Mouse (Mus musculus) CD8-positive naive resting alpha-beta T cell, adult 2 months (primary cell): ENCODE results near the gene Pigf.
"Not testable (repeated sequence)": the region's sequence is repeated elsewhere in the genome, so short reads cannot be mapped to it uniquely, and the experiment has no call there.

Source experiments
- DNase-seq, 2 experiments: peaks; one replicate each; pipeline ENCODE4 v3.0.0; 2022; ENCODE audit warnings: low read depth in 2 of 2, low spot score in 2 of 2

The Pigf gene

GRCm38 (mm10) chr17:87025269-87025949 lies at the start of gene Pigf, which contains the start of gene Cript:
Gene Pigf, minus strand, starts transcription at chr17:87025406.
Gene Cript, plus strand, starts transcription at chr17:87025550.
- peak; percentile 98 for DNase-seq

DNA sequence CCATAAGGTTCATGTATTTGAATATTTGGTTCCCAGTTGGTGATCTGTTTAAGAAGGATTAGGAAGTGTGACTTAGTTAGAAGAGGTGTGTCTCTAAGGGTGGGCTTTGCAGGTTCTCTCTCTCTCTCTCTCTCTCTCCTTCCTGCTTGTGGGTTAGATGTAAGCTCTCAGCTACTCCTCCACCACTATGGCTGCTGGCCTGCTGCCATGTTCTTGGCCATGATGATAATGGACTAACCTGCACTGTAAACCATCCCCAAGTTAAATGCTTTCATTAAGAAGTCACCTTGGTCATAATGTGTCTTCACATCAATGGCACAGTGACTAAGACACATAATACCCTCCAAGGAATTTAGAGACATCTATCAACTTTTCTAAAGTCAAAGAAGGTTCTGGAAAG lies 48.3 kb upstream of the Pigf start:
- no peak for DNase-seq

GRCm38 (mm10) chr17:87072766-87073440 lies 47.7 kb upstream of the Pigf start:
- no peak for DNase-seq

GRCm38 (mm10) chr17:87072183-87072582 lies 47.0 kb upstream of the Pigf start:
- not testable (repeated sequence) for DNase-seq

DNA sequence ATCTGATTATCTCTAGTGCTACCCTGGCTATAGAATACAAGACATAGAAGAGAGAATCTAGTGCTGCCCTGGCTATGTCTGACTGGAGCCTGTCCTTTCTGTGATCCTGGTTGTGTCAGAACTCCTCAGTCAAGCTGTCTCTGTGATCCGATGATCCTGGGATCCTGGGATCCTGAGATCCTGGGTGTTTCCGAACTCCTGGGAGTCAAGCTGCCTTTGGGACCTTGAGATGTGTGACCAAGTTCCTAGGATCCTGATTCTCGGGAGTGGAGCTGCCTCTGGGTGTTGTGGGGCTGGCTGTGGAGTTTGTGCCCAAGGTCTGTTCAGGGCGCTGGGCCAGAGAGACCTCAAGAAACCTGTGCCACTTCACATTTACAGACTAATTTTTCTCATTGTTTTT lies 43.8 kb upstream of the Pigf start:
- DNase-seq = no peak

GRCm38 (mm10) chr17:87063969-87064368 lies 38.8 kb upstream of the Pigf start:
- DNase-seq = no peak

DNA sequence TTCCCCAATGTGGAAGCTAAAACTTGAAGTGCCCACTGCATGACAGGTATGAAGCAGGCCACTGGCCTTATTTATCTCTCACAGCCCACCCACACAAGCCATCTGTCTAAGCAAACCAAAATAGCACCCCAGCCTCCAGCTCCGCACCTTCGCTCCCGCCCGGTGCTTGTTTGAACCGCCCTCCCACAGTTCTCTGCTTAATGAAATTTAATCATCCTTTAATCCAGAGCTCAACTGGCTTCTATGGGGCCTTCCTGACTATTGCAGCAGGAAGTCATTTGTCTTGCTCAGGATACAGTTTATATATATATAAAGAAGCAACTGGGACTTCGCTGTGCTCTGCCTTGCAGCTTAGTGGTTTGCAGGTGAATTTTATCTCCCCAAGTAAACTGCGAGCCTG lies 38.3 kb upstream of the Pigf start:
- no peak for DNase-seq

- DNase-seq = no peak
These were observed 37.4 kb upstream of the Pigf start for GRCm38 (mm10) chr17:87062639-87063038.

- DNase-seq = no peak
These were observed 32.5 kb upstream of the Pigf start for GRCm38 (mm10) chr17:87057486-87058266.

GRCm38 (mm10) chr17:87056761-87057160 lies 31.6 kb upstream of the Pigf start:
- DNase-seq = no peak

DNA sequence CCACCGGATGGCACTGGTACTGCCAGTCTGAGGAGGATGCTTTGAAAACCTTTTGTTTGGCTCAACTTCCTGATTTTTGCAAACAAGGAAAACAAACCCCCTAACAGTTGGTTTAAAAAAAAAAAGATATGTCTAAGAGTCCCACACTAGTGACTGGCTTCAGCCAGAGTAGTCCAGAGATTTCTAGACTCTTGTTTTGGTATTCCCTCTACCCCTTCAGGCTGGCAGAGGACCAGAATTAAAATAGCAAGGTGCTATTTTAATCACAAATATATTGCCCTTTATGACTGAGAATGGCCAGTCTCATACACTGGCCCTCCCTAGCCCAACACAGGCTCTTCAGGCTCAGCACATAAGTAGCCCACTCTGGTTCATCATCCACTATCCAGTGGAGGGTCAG lies 30.5 kb upstream of the Pigf start:
- DNase-seq = no peak

DNA sequence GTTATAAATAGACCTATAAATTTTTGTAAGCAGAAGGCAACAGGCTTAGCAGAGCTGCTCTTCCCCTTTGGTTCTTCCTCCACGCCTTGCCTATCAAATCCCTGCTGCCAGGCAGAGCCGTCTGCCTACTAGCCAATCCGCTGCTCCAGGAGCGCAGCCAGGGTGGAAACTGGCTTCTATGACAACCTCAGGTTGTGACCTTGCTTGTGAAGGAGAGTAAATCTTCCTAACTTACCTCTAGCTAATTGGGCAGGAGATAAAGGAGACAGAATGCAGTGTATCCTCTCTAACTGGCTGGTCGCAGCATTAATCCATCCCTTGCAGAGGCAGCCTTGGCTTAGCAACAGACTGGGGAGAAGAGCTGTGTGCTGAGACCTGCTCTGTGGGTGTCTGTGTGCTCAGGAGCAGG lies 29.8 kb upstream of the Pigf start:
- DNase-seq = no peak

DNA sequence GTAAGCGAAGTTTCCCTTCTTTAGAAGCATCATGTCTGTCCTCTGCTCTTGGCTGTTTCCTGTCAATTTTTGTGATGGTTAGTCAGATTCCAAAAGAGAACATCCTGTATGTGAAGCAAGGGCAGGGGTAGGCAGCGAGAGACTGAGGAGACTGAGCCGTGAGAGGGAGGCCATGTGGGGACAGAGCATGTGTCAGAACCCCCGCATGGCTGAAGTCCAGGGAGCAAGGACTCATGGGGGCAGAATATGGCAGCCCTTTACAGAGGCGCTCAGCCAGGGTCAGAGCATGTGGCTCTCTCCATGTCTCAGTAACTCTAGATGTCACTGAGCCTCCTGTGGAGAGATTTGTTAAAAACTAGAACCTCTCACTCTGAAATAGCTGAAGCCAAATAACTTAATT lies 28.7 kb upstream of the Pigf start:
- no peak for DNase-seq

GRCm38 (mm10) chr17:87052432-87052831 lies 27.2 kb upstream of the Pigf start:
- no peak for DNase-seq

- DNase-seq = no peak
These were observed 26.4 kb upstream of the Pigf start for GRCm38 (mm10) chr17:87051652-87052051.

DNA sequence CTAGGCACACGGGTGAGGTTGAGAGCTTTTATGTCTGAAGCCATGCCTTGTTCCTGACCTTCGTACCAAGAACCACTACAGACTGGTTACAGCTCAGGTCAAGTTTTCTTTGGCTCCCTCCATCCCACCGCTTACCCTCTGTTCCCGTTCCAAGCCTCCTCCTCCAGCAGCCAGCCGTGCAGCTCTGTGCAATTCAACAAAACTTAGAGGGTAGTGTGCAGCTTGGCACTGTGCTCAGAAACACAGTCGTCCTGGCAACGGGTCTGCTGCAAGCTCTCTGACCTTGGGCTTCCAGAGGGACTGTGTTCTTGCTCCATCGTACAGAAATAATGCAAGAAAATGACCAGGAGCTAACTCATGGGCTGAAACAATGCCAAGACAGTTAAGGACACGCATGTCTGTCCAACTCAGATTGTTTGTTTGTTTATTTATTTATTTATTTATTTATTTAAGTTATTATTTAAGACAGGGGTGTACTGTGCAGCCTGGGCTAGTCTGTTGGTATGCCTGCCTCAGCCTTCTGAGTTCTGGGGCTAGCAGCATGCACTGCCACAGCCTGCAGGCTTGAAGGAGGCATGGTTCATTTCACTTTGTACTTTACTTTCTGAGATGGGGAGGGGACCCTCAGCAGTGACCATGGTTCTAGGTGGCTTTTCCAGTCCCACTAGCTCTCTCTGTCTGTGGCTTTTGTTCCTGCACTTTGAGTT lies 25.4 kb upstream of the Pigf start:
- no peak for DNase-seq

- no peak for DNase-seq
These were observed 24.5 kb upstream of the Pigf start for GRCm38 (mm10) chr17:87049696-87050095.

GRCm38 (mm10) chr17:87044796-87045195 lies 19.6 kb upstream of the Pigf start:
- DNase-seq = no peak

- peak; percentile 80 to 86 for DNase-seq
These were observed 19.2 kb upstream of the Pigf start for GRCm38 (mm10) chr17:87044364-87044763.

DNA sequence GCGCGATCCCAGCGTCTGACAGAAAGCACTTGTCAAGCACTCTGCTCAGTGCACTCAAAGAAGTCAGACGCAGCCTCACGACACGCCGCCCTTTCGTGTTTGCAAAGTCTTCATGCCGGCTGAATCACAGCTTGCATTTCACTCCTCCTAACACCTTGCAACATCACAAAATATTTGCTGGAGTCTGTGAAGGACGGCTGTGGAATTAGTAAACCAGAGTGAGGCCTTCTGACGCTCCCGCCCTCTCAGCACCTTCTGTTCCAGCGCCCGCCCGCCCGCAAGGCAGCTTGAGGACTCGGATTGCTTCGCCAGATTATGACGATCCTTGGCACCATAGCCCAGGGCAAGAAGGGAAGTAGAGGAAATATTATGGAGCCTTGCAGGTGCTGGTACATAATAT lies 16.5 kb upstream of the Pigf start:
- DNase-seq = no peak

- no peak for DNase-seq
These were observed 13.3 kb upstream of the Pigf start for GRCm38 (mm10) chr17:87038496-87038895.
